Mouse (Mus musculus) G1E (cell line): ENCODE data around the gene H1f0.

Experiments used
- CTCF ChIP-seq: IDR thresholded peaks from 2 replicates; pipeline ENCODE4 v1.5.1; 2012; ENCODE audit warnings: low read depth, low read length, inconsistent platforms, mixed read lengths
- GATA1 ChIP-seq: IDR thresholded peaks from 2 replicates; pipeline ENCODE4 v1.6.1; 2012; ENCODE audit warnings: borderline replicate concordance, low read length, inconsistent platforms, mixed read lengths
- GATA2 ChIP-seq: IDR thresholded peaks from 2 replicates; pipeline ENCODE4 v1.6.1; 2012; ENCODE audit warnings: low read depth, low read length, inconsistent platforms, borderline replicate concordance
- POLR2AphosphoS5 ChIP-seq: IDR thresholded peaks from 2 replicates; pipeline ENCODE4 v1.6.1; 2012; ENCODE audit warnings: low read depth, low read length, inconsistent platforms; ENCODE audit not compliant: insufficient replicate concordance
- TAL1 ChIP-seq: conservative IDR thresholded peaks from 2 replicates; pipeline ENCODE4 v1.6.1; 2012; ENCODE audit warnings: low read depth, low read length, inconsistent platforms, mixed read lengths

GRCm38 (mm10) chr15:79079567-79079966, 51.3 kb downstream of the H1f0 start:
- TF ChIP-seq CTCF (no peak), TAL1 (no peak), GATA1 (no peak), GATA2 (no peak), POLR2AphosphoS5 (no peak)
